Mouse (Mus musculus) cerebellum, adult 9-11 months (tissue): ENCODE results near the gene Plcg1.

Experiments used
- DNase-seq: peaks from one replicate; pipeline ENCODE4 v3.0.0; 2022

Plcg1 gene

DNA sequence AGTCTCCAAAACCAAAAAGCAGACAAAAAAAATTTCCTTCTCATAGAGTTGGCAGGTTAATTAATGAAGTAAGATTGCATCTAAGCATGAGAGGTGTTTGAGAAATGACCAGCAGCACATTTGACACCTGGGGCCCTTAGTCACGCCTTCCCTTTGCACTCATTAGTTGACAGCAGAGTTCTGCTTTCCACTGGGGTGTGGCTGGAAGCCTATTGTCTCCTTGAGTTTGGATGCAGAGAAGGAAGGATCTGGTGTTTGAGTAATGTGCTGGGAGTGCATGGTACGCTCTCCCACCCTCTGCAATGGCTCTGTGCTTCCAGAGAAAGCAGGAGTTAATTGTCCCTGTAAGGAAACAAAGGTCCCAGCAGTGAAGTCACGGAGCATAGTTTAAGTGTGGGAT, 5.4 kb downstream of the Plcg1 start:
- DNase-seq = no peak

DNA sequence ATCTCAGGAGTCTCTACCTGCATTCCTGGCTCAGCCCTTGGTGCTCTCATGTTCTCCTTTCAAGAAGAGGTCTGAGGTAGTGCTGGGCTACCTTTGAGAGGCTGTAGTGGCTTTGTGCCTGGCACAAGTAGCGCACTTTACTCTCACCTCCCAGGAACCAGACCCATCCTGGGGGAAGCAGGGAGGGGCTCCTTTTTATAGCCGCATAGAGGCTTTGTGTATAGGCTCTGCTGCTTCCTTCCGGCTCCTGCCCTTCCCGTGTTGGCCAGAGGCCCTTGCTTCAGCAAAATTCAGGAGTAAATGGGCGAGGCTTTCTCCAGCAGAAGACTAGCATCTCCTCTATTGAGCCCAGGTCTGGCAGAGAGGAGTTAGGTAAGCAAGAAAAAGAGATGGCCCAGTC, 7.3 kb downstream of the Plcg1 start:
- peak; percentile 28 for DNase-seq

DNA sequence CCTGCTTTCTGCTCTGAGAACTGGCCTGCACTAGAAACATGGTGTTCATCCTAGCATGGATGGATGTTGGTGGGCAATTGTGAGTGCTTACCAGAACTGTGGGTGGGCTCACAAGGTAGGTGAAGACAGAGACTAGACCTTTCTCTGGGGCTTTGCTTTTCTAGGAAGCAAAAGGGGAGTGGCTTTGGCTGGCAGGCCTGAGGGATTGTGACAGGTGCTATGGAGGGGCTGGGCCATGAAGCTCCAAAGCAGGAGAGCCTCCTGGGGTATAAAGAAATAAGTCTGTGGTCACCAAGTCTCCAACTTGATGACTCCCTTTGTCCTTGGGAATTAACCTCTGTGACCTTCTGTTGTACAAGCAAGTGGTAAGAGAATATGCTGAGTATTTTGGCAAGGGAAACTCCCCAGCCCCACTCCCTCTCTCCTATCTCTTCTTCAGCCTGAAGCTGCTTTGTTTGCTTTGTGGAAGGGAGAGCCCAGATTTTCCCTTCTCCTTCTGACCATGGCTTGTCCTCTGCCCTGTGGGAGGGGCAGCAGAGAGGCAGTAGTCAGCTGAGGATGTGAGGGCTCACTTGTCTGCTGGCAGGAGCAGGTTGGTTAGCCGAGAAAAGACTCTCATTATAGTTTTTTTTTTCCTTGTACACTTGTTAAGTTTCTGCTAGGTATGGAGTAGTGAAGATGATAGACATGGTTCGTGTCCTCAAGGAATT, 8.7 kb downstream of the Plcg1 start:
- DNase-seq = peak; percentile 21

DNA sequence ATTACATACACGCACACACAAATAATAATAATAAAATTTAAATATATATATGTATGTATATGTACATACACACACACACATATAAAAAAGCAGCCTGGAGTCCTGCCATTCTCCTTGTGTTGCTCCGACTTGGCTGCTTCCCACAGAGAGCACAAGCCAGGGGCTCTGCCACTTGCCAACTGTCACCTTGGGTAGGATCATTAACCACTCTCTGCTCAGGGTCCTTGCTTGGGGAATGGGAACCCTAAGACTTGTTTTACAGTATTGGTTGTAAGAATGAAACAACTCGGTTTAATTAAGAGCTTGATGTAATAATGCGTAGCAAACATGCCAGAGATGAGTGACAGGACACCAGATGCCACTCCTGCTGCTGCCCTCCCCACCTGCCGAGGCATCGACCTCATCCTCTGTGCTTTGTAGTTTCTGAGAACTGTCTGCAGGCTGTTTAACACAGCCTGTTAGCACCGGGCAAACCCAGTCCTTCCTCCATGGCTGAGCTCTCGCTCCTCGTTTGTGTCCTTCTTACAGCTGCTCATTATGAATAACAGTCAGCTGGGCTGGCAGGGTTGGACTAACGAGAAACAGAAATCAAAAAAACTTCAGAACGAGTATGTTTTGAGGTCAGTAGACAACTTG, 9.5 kb downstream of the Plcg1 start:
- peak; percentile 54 for DNase-seq

DNA sequence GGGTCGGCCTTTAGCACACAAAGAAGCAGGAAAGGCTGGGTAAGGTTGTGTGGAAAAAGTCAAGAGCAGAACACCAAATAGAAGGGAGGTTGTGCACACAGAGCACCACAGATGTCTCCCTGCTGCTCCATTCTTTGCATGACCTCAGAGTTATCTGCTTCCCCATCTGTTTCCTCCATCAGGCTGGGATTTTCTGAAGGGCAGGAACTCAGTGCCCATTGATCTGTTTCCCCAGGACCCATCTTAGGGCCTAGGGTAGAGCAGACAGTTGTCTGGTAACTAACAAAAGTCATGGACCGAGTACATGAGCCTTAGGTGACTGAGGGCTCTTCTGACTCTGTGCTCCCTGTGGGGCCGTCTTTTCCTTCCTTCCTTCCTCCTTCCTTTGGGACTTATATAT, 10.5 kb downstream of the Plcg1 start:
- DNase-seq = no peak

DNA sequence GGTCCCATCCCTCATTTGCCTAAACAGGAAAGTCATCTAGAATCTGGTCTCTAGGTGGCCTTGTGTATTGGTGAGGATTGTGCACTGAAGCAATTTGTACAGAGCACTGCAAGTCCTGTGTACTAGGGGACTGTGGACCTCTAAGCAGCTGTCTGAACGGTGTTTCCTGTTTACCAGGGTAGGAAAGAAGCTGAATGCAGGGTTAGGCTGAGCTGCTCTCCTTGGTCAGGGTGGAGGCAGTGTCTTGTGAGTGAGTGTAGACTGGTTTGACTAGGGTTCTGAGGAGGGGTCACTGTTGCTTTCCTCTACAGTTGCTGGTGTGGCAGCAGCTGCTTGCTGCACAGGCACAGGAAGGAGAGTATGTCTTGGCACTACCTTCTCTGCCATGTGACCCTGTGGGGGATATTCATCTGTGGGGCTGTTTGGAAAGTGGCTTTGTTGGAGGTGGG, 11.1 kb downstream of the Plcg1 start:
- no peak for DNase-seq

DNA sequence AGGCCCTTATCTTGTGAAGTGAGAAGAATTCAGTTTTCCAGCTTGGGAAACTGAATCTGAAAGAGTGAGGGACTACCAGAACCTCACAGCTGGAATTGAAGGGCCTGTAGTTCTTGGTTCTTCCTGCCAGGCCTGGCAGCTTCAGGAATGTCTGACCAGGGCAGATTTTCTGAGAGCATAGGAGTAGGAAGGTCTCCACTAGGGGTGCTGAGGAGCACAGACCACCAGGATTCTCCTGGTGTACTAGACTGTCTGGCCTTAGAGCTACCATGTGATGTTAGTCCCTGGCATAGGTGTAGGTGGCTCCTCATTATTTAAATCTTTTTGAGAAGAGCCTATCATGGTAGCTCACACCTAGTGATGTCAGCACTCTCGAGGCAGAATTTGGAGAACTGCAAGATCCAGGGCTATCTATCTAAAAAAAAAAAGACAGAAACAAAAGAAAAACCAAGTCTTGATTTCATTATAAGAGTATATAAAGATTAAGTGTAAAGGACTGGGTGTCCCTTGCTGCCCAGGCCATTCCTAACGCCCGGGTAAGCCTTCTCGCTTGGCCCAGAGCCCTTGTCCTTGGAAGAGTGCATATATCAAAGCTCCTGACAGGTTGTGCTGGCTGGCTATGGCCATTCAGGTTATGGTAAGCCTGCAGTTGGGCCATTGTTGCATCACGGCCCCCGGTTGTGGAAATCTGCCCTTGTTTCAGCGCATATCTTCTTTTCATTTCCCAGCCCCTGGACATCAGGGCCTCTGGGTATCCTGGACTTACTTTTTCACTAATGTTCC, 13.1 kb downstream of the Plcg1 start:
- DNase-seq = peak; percentile 59

DNA sequence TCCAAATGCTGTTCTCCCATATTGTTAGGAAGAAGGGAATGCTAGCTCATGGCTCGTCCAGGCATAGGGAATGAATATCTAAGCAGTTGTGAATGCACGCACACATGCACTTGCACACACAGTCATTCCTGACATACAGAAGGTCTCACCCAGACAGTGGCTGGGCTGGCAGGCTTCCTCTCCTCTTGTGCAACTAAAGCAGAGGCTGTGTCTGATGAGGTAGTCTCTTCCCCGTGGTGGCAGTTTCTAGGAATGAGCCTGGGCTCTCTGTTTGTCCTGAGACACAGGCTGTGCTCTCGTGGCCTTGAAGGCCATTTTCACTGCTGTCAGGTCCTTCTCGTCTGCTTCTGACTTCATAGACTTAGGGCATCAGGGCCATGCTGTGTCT, 13.7 kb downstream of the Plcg1 start:
- DNase-seq = no peak

DNA sequence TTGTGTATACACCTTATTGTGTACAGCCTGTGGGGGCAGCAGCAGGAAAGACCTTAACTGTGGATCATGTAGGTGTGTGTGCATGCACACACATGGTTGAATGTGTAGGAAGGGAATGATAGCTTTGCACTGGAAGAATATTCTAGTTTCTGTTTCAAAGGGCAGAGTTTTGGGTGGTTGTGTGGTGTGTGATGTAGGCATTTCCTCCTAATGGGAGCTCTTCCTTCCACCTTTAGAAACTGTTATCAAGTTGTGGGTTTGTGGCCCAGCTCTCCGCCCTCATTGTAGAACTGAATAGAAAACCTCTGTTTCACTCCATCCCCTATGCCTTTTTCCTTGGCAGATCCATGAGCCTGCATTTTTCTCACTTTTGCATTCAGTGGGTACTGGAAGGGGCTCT, 14.4 kb downstream of the Plcg1 start:
- DNase-seq = no peak

DNA sequence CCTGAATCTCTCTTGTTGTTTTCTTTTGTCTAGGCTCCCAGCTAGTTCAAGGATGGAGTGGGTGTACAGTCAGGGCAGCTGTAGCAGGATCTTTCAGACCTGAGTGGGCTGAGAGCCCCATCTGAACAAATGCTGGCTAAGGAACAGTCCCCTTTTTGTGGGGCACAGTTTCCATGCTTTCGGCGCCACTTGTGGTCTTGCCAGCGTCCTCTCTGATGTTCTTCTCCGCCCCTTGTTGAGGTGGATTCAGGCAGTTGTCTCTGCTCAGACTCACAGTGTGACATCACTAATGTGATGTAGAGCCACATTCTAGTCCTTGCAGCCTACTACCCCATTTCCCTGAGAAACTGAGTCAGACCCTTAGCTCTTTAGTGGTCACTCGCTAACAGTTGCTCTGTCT, 15.5 kb downstream of the Plcg1 start:
- no peak for DNase-seq

DNA sequence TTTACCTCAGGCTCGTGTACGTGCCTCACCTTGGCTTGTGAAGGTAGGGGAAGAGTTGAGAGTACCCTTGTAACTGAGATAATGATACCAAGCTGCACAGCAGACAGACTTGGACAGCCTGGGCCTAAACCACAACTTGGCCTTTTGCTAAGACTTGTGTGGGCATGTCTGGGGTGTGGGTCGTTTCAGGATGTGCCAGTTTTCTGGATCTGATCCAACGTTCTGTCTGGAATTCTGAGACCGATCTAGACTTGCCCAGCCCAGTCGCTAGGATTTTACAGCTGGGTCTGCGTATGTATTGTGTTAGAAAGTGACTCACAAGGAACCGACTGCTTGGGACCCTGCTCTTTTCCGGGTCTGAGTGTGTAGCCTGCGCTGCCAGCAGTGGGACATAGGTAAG, 16.0 kb downstream of the Plcg1 start:
- no peak for DNase-seq

DNA sequence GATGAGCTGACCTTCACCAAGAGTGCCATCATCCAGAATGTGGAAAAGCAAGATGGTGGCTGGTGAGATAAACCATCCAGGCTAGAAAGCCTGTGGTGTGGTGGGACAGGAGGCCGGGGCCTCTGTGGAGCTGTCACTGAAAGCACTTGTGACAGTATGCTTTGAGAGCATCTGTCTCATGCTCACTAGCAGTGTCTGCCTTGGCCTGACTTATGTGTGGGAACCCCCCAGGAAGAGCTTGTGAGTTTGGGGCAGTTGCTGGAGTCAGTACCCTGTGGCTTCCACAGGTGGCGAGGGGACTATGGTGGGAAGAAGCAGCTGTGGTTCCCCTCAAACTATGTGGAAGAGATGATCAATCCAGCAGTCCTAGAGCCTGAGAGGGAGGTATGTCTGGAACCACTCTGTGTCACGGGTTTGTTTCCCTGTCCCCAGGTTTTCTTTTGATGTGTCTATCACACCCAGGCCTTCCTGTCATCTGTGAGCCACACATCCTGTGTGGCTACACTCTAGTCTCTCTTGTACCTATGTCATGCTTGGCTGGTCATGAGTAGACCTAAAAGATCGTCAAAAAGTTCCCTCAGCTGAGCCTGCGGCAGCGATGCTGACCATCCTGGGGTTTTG, 25.6 kb downstream of the Plcg1 start:
- DNase-seq = no peak

DNA sequence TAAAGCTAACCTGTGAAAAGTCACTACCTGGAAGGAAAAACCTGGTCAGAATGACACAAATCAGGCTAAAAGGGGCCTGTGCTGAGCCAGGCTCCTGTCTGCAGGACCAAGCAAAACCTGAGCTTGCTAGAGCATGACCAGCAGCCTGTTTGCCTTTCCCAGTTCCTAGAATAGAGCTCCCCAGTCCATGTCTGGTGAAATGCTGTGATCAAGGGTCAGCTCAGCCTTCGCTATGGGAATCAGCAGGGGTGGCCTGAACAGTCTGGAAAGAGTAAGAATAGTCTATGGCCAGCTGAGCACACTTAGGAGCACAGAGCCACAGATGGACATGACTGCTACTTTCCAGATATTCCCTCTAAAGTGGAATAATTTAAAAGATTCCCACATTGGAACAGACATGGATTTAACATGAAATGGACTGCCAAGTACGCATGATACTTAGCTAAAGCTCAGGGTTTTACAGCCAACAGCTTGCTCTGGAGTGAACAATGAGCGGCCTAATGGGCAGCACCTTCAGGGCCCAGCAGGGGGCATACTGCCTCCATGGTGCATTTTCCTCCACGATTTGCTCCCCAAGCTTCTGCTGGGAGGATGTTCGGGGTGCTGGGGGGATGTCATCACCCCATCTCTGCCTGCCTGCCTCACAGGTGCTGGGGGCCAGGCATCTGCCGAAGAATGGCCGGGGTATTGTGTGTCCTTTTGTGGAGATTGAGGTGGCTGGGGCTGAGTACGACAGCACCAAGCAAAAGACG, 29.5 kb downstream of the Plcg1 start:
- no peak for DNase-seq

DNA sequence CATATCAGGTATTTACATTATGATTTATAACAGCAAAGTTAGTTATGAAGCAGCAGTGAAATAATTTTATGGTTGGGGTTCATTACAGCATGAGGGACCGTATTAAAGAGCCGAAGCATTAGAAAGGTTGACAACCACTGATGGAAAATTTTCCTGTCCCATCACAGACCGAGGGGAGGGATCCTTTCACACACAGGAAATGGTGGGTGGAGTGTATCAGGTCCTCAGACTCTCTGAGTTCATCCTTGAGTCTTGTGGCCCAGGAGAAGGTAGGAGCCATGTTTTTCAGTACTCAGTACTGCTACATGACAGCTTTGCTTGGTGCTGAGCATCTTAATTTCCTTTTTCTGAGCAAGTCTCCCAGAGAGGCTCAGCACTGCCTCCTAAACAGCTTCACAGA, 32.7 kb downstream of the Plcg1 start:
- no peak for DNase-seq

DNA sequence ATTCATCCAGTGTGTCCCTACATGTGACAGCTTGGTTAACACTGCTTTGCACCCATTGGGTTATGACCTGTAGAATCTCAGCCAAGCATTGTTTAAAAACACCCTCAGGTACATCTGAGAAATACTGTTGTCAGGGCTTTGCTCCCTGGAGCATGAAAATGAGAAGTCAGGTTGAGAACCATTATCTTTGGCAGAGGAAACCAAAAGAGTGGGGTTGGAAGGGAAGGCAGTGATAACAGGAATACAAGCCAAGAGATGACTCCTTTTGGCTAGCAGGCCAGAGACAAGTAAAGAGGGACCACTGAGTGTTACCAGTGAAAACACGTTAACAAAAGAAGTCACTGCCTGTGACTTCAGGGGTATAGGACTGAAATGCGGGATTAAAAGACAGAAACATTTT, 33.3 kb downstream of the Plcg1 start:
- no peak for DNase-seq

DNA sequence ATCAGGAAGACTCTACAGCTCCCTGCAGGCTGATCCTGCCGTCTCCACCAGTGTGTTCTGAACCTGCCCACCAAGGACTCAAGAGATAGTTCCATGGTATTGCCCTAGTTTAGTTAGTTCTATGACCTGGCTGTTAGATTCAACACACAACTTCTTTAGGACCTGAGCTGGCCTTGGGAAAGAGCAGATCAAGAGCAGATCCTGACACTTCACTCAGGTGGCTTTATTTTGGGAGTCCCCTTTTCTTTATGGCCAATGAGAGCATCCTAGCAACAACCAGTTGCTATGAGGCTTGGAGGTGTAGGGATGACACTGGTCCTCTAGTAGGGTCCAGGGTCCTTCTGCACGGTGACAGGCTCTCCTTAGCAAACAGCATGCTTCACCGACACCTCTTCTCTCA, 34.0 kb downstream of the Plcg1 start:
- no peak for DNase-seq

DNA sequence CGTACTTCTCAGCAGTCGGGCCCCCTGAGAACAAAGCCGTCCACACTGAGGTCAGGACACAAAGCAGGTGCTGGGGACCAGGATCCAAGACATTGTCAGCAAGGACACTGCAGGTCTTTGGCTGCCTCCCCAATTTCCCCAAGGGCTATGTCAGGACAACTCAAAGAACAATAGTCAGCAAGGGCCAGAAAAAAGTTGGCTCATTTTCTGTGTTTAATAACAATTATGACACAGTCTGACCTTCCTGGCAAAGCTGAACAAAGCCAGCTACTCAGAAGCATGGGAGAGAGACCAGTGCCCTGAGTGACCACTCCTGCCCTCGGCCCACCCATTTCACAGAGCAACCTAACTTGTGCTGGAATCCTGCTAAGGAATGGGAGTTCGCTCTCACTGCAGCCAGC, 35.3 kb downstream of the Plcg1 start:
- DNase-seq = peak; percentile 66

DNA sequence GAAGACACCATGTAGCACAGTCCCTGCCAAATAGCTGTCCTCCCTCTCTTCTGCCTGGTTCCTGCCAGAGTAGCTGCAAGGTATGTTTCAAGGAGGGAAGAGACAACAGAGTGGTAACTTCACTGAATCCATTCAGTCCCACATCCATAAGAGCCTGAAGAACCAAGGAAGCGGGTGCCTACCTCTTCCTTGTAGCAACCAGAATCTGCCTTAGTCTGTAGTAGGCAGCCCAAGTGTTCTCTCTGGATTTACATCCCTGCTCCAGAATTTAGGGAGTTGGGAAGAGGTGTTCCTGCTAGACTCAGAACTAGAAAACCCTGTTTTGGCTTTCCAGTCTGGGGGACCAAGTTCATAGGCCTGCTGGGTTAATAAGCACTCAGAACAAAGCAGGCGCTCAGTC, 36.1 kb downstream of the Plcg1 start:
- DNase-seq = no peak

DNA sequence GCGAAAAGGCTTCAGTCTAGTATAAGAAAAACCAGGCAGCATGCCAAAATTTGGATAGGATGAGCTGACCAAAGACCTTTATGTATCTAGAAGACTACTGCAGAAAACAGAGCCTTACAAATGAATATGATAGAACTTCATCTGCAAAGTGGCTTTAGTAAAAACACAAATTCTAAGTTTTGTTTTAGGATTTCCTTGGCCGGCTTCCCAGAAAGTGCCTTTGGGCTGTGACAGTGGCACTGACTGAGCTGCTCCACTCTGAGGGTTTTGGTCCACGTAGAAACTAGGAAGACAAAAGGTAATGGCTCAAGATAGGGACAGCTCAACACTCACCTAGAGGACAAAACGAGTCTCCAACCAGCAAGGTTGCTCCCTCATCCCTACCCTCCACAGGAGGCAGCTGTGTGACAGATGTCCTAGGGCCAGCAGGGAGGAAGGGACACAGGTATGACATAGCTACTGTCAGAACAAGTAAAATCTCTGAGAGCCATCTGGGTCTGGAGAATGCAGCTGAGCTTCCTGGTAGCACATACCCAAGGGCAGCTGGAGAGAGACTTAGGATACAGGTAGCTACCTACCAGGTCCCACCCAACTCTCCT, 37.1 kb downstream of the Plcg1 start:
- DNase-seq = no peak

DNA sequence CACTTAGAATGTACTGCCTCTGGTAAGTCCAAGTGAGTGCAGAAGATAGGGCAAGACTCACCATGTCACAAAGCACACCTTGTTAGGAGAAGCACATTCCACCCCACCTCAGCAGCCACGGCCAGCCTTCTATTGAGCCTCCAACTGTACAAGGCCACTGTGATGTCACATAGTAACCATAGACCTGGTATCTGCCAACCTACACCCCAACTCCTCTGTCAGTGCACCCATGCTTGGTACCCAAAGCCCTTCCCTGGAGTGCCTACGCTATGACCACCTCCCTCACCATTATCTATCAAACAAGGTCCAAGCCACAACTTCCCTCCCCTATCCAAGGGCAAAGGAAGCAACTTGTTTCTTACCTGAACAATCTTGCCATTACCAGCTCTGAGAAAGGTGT, 37.9 kb downstream of the Plcg1 start:
- no peak for DNase-seq

DNA sequence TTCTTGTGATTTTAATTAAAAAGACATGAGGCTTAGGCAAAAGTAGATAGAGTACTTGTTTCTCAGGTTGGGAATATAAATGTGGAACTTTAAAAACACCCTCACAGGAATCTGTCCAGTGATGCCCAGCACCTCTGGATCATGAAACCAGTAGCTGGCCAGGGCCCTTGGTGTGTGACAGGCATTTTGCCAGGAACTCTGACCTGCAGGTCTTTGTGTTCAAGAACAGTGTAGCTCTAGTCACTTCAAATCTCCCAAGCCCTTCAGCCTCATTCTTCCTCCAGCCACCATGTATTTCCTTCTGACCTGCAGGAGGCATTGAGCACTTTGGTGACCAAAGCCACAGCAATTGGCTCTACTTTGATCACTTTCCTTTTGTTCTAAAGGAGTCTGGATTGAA, 39.3 kb downstream of the Plcg1 start:
- DNase-seq = no peak

DNA sequence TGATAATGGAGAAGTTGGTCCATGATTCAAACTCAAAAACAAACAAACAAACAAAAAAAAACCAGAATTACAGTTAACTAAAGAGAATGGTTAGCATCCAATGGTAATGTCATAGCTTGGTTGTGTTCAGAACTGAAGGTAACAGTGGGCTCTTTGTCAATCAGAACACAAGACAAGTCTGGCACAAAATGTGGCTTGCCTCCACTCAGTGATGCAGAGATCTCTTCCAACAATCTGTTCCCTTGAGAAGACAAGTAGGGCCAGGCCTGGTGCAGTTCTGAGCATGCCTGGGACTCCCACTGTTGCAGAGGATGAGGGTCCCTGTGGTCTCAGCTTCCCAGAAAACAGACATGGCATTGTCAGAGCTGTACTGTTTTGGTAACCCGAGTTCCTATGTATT, 39.8 kb downstream of the Plcg1 start:
- DNase-seq = no peak
